Mouse (Mus musculus): ENCODE results near the gene Aifm3.
"Not testable (repeated sequence)": the region's sequence is repeated elsewhere in the genome, so short reads cannot be mapped to it uniquely, and the experiment has no call there.

Aifm3 gene

GRCm38 (mm10) chr16:17530640-17531288, 41.4 kb downstream of the Aifm3 start, which contains the start of gene Thap7:
Gene Thap7 (minus strand): TSS chr16:17531136.
- in situ Hi-C loops (cut with MboI; ENCODE audit: low pct_unique_long_range_greater_than_20kb in 1 of 2, low sequenced_read_pairs in 2 of 2, unreplicated experiment in 1 of 2), result no loop called here

GRCm38 (mm10) chr16:17532271-17532670, 42.9 kb downstream of the Aifm3 start:
- in situ Hi-C loops (cut with MboI; ENCODE audit: low pct_unique_long_range_greater_than_20kb in 1 of 2, low sequenced_read_pairs in 2 of 2, unreplicated experiment in 1 of 2), result no loop called here

- in situ Hi-C loops (cut with MboI; ENCODE audit: low pct_unique_long_range_greater_than_20kb in 1 of 2, low sequenced_read_pairs in 2 of 2, unreplicated experiment in 1 of 2), result no loop called here
These were observed 43.4 kb downstream of the Aifm3 start for GRCm38 (mm10) chr16:17532676-17533329.

GRCm38 (mm10) chr16:17536584-17536983, 47.2 kb downstream of the Aifm3 start:
- in situ Hi-C loops (cut with MboI; ENCODE audit: low pct_unique_long_range_greater_than_20kb in 1 of 2, low sequenced_read_pairs in 2 of 2, unreplicated experiment in 1 of 2), result no loop called here

GRCm38 (mm10) chr16:17542632-17543031, 53.2 kb downstream of the Aifm3 start:
- in situ Hi-C loops (cut with MboI; ENCODE audit: low pct_unique_long_range_greater_than_20kb in 1 of 2, low sequenced_read_pairs in 2 of 2, unreplicated experiment in 1 of 2), result no loop called here

GRCm38 (mm10) chr16:17552837-17553236, 63.4 kb downstream of the Aifm3 start:
- in situ Hi-C loops (cut with MboI; ENCODE audit: low pct_unique_long_range_greater_than_20kb in 1 of 2, low sequenced_read_pairs in 2 of 2, unreplicated experiment in 1 of 2), result no loop called here

GRCm38 (mm10) chr16:17553910-17554685, 64.7 kb downstream of the Aifm3 start:
- in situ Hi-C loops (cut with MboI; ENCODE audit: low pct_unique_long_range_greater_than_20kb in 1 of 2, low sequenced_read_pairs in 2 of 2, unreplicated experiment in 1 of 2), result no loop called here

GRCm38 (mm10) chr16:17554702-17555101, 65.3 kb downstream of the Aifm3 start:
- in situ Hi-C loops (cut with MboI; ENCODE audit: low pct_unique_long_range_greater_than_20kb in 1 of 2, low sequenced_read_pairs in 2 of 2, unreplicated experiment in 1 of 2), result not testable (repeated sequence)

GRCm38 (mm10) chr16:17556180-17556579, 66.8 kb downstream of the Aifm3 start:
- in situ Hi-C loops (cut with MboI; ENCODE audit: low pct_unique_long_range_greater_than_20kb in 1 of 2, low sequenced_read_pairs in 2 of 2, unreplicated experiment in 1 of 2), result no loop called here

GRCm38 (mm10) chr16:17556907-17557306, 67.5 kb downstream of the Aifm3 start:
- in situ Hi-C loops (cut with MboI; ENCODE audit: low pct_unique_long_range_greater_than_20kb in 1 of 2, low sequenced_read_pairs in 2 of 2, unreplicated experiment in 1 of 2), result no loop called here

All from mouse embryonic stem cell (cell line).